Mouse (Mus musculus): ENCODE measurements around the gene Fam53b.

DNA sequence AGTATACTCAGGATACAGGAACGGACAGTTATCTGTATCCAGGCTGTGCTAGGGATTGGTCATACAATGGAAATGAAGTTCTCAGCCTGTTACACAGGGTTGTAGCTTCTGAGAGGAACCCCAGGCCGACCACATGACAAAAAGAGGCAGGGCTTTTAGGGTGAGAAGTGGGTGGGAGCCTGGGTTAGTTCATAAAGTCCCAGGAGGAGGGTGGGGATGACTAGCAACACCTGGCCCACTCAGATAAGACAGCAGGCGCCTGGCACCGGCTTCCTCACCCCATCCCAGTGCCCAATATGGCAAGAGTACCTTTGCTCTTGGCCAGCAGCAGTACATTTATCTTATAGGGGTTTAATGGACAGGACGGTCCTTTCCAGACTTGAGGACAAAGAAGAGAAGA lies 41.2 kb downstream of the Fam53b start:
- TF ChIP-seq FLI1 (IDR thresholded peaks at IDR 0.05; ENCODE audit: low read length): no peak
- TF ChIP-seq GATA1 (IDR thresholded peaks at IDR 0.05; ENCODE audit: borderline replicate concordance, low read length): no peak

Data from megakaryocyte, embryonic 14.5 days (primary cell).